In the genomic region with DNA sequence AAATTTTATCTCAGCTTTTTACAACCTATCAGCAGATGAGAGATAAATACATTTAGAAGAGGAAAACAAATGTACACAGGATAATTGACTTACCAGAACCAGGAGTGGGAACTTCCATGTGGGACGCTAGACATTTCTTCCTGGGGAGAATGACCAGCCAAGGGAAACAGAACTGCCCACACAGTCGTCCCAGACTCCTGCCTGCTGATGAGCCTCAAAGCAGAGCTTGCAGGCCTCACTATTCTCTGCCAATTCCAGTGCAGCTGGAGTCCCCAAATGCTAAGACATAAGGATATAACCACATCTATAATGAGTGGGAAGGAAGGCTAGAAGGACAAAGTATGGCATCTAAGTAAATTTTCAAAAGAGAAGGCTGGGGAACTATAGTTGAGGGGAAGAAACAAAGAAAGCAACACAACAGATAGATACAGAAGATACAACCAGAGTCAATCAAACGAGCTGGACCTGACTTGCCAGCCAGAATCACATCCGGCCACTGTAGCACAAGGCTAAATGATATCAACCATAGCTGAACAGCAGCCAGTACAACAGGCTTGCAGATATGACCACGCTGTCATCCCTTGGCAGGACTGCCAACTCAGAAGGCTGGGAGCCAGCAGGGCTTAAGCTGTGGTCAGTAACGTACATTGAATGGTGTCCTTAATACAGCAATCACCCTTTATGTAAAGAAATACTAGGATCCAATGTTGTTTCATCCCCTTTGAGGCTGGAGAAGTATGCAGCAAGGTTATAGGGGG, we compare ENCODE assay signal across 11 mouse cellular contexts. TPM values are rescaled to one million over a fixed set of nuclear protein-coding genes. Genes with fewer than 3 reads are reported as not detected.
DNase-seq lines count a peak whose midpoint lies in the region; ATAC-seq and TF ChIP-seq lines count a peak whose summit lies in the region.
"Had no signal": no experiment of that assay in that cellular context is flagged by ENCODE, and none has a peak within 500 bp of the region (broad histone marks: within the 10 kb centered on the region; RNA-seq: fewer than 3 reads in every experiment).

No protein-coding gene starts in this region.

- H3K4me2 ChIP-seq in hindbrain, postnatal 0 days (ENCODE audit: low read depth, low read length) = no peak overlapping the region
- no peak overlapping the region for H3K4me2 ChIP-seq in hindbrain, embryonic 14.5 days (replicated peaks)
- H3K4me2 ChIP-seq in hindbrain, embryonic 13.5 days = no peak overlapping the region
- H3K4me2 ChIP-seq: intestine, embryonic 15.5 days; limb, embryonic 12.5 days had no signal

- no peaks in the 10 kb centered on the region for H3K27me3 ChIP-seq in hindbrain, postnatal 0 days (ENCODE audit: insufficient read depth, low read length)
- no peaks in the 10 kb centered on the region for H3K27me3 ChIP-seq in hindbrain, embryonic 14.5 days (ENCODE audit: control insufficient read depth, insufficient read depth, low read length)
- H3K27me3 ChIP-seq in hindbrain, embryonic 13.5 days = no peaks in the 10 kb centered on the region
- H3K27me3 ChIP-seq in hindbrain, embryonic 10.5 days (ENCODE audit: insufficient read depth, poor library complexity, severe bottlenecking) = no peaks in the 10 kb centered on the region
- H3K27me3 ChIP-seq: intestine, embryonic 15.5 days; limb, embryonic 12.5 days had no signal

- H3K9me3 ChIP-seq in hindbrain, postnatal 0 days (ENCODE audit: low read length) = no peaks in the 10 kb centered on the region
- H3K9me3 ChIP-seq in hindbrain, embryonic 14.5 days (ENCODE audit: control insufficient read depth, low read length) = no peaks in the 10 kb centered on the region
- no peaks in the 10 kb centered on the region for H3K9me3 ChIP-seq in hindbrain, embryonic 13.5 days
- no peaks in the 10 kb centered on the region for H3K9me3 ChIP-seq in hindbrain, embryonic 10.5 days
- H3K9me3 ChIP-seq: intestine, embryonic 15.5 days; limb, embryonic 12.5 days had no signal

- 45% methylated on average over 6 of the region's 6 CpGs for WGBS in hindbrain, postnatal 0 days
- WGBS in hindbrain, embryonic 14.5 days = 68% methylated on average over 6 of the region's 6 CpGs
- WGBS in hindbrain, embryonic 13.5 days = 77% methylated on average over 6 of the region's 6 CpGs
- 72% methylated on average over 6 of the region's 6 CpGs for WGBS in hindbrain, embryonic 10.5 days

- no peaks in the 10 kb centered on the region for H3K36me3 ChIP-seq in hindbrain, postnatal 0 days (ENCODE audit: insufficient read depth, low read length)
- no peaks in the 10 kb centered on the region for H3K36me3 ChIP-seq in hindbrain, embryonic 14.5 days (replicated peaks; ENCODE audit: control insufficient read depth, insufficient read depth)
- no peaks in the 10 kb centered on the region for H3K36me3 ChIP-seq in hindbrain, embryonic 13.5 days
- no peaks in the 10 kb centered on the region for H3K36me3 ChIP-seq in hindbrain, embryonic 10.5 days
- H3K36me3 ChIP-seq: intestine, embryonic 15.5 days; limb, embryonic 12.5 days had no signal

- no peak overlapping the region for H3K4me3 ChIP-seq in hindbrain, postnatal 0 days (ENCODE audit: low read length)
- no peak overlapping the region for H3K4me3 ChIP-seq in hindbrain, embryonic 14.5 days (replicated peaks; ENCODE audit: low read length)
- H3K4me3 ChIP-seq in hindbrain, embryonic 13.5 days = no peak overlapping the region
- no peak overlapping the region for H3K4me3 ChIP-seq in hindbrain, embryonic 10.5 days
- H3K4me3 ChIP-seq: intestine, embryonic 15.5 days; limb, embryonic 12.5 days; myocyte had no signal

- ATAC-seq in hindbrain, postnatal 0 days = no peak
- ATAC-seq in hindbrain, embryonic 14.5 days (ENCODE audit: low FRiP score) = no peak
- ATAC-seq in hindbrain, embryonic 13.5 days (ENCODE audit: low FRiP score) = no peak
- ATAC-seq: intestine, embryonic 15.5 days had no signal

- DNase-seq in hindbrain, postnatal 0 days (ENCODE audit: low spot score) = peak; percentile 58
- DNase-seq in hindbrain, embryonic 14.5 days (ENCODE audit: low spot score) = no peak
- DNase-seq in right cerebral cortex, adult 18-20 months = peak; percentile 25
- DNase-seq in right cerebral cortex, adult 2 months (ENCODE audit: low spot score in 2 of 2) = no peak
- DNase-seq in cerebellum, postnatal 14 days = peak; percentile 82 to 88
- peak; percentile 50 for DNase-seq in ovary, postnatal 36 days (ENCODE audit: low spot score)
- DNase-seq in hindbrain, embryonic 10.5 days (ENCODE audit: low spot score) = no peak

- H3K9ac ChIP-seq in hindbrain, postnatal 0 days (replicated peaks; ENCODE audit: low read length) = no peak overlapping the region
- no peak overlapping the region for H3K9ac ChIP-seq in hindbrain, embryonic 14.5 days
- no peak overlapping the region for H3K9ac ChIP-seq in hindbrain, embryonic 13.5 days
- H3K9ac ChIP-seq: intestine, embryonic 15.5 days; limb, embryonic 12.5 days had no signal

- H3K27ac ChIP-seq in hindbrain, postnatal 0 days = no peak overlapping the region
- no peak overlapping the region for H3K27ac ChIP-seq in hindbrain, embryonic 14.5 days
- H3K27ac ChIP-seq in hindbrain, embryonic 13.5 days = no peak overlapping the region
- H3K27ac ChIP-seq in hindbrain, embryonic 10.5 days = no peak overlapping the region
- H3K27ac ChIP-seq: intestine, embryonic 15.5 days; limb, embryonic 12.5 days had no signal

- no peak for TF ChIP-seq CTCF in hindbrain, postnatal 0 days (IDR thresholded peaks at IDR 0.05; ENCODE audit: low read depth)

- no peaks in the 10 kb centered on the region for H3K4me1 ChIP-seq in hindbrain, postnatal 0 days (ENCODE audit: insufficient read depth, low read length)
- H3K4me1 ChIP-seq in hindbrain, embryonic 14.5 days (replicated peaks; ENCODE audit: control insufficient read depth, insufficient read depth, low read length) = no peaks in the 10 kb centered on the region
- peaks cover 3% of the 10 kb centered on the region; the same call in 1 of the 2 replicates for H3K4me1 ChIP-seq in hindbrain, embryonic 13.5 days (replicated peaks)
- H3K4me1 ChIP-seq in hindbrain, embryonic 10.5 days (replicated peaks) = peaks cover 28% of the 10 kb centered on the region
- H3K4me1 ChIP-seq: intestine, embryonic 15.5 days had no signal

RNA-seq across cellular contexts. Expression of gene Frem1, which starts 38.7 kb away (rescaled TPM):
- 7.5 and 11.1 TPM in 2 replicates for total RNA-seq in hindbrain, postnatal 0 days (2014; rRNA removed)
- 1.8 and 1.9 TPM in 2 replicates for polyA plus RNA-seq in hindbrain, postnatal 0 days (2015; fragmentation: Nextera tagmentation; extraction: Ambion mirVana)
- polyA plus RNA-seq in hindbrain, embryonic 14.5 days (2014; fragmentation: Nextera tagmentation; extraction: Ambion mirVana) = 3.4 and 3.8 TPM in 2 replicates
- 2.6 and 3.4 TPM in 2 replicates for polyA plus RNA-seq in hindbrain, embryonic 13.5 days (2015; fragmentation: Nextera tagmentation; extraction: Ambion mirVana)
- polyA plus RNA-seq in hindbrain, embryonic 10.5 days (2016; fragmentation: Nextera tagmentation; extraction: Ambion mirVana) = 5.5 and 5.7 TPM in 2 replicates

Comparison
In these comparisons a context has a peak if more than half of its experiments do, and no peak if none do; other contexts are left out.
1. DNase-seq: peak in hindbrain, postnatal 0 days (single experiment), right cerebral cortex, adult 18-20 months (single experiment), cerebellum, postnatal 14 days (2 of 2) and ovary, postnatal 36 days (single experiment); none in hindbrain, embryonic 14.5 days (single experiment), right cerebral cortex, adult 2 months (0 of 2) and hindbrain, embryonic 10.5 days (single experiment).